Mouse (Mus musculus): ENCODE data around the gene Dspp. TPM values are rescaled to one million over a fixed set of nuclear protein-coding genes. Genes with fewer than 3 reads are reported as not detected.

The Dspp gene
- polyA plus RNA-seq (2012): not detected in 2 replicates

DNA sequence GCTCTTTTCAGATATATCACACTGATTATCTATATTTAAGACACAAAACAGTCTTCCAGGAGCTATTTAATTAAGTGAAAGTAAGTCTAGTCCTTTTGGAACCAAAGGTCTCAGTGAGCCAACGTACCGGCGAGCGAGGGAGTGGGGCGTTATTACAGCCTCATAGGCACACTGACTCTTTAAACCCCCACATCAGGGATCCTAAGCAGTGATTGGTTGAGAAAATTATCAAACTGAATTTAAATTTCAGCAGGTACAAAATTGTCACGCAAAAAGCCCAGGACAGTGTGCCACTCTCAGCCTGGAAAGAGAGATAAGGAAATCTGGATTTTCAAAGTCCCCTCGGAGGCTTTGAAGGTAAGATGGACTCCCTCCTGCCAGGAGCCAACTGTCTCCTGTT, at the start of gene Dspp:
Gene Dspp, plus strand, starts transcription at position 301 of the 400 bp plus-strand sequence.
- TF ChIP-seq GATA1 (IDR thresholded peaks at IDR 0.05; ENCODE audit: low read length): no peak

DNA sequence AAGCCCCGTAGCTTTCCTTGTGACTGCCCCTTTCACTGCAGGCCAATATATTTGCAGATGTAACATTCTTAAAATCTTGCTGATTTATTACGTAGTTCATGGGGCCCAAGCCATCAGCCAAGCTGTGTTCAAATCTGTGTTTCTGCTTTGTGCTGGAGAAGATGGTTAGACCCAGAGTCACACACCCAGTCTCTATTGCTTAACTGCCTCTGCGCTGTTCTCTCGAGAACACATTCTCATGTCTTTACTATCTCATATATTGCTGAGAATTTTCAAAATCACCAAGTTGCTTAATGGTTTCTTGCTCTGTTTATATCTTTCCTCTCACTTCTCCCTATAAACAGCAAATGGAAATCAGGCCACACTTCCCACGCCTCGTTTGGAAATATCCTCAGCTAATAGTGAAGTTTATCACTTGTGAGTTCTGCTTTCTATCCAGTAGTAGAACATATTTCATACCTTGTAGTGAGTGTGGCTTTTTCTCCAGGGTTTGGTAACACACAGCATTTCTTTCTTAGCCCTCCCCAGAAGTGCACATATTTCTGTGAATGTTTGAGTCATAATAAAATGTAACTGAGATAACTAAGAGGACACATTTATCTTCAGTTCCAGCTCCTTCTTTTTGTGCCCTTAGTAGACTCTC, 46.4 kb upstream of the Dspp start:
- no peak for TF ChIP-seq GATA1 (IDR thresholded peaks at IDR 0.05; ENCODE audit: low read length)

DNA sequence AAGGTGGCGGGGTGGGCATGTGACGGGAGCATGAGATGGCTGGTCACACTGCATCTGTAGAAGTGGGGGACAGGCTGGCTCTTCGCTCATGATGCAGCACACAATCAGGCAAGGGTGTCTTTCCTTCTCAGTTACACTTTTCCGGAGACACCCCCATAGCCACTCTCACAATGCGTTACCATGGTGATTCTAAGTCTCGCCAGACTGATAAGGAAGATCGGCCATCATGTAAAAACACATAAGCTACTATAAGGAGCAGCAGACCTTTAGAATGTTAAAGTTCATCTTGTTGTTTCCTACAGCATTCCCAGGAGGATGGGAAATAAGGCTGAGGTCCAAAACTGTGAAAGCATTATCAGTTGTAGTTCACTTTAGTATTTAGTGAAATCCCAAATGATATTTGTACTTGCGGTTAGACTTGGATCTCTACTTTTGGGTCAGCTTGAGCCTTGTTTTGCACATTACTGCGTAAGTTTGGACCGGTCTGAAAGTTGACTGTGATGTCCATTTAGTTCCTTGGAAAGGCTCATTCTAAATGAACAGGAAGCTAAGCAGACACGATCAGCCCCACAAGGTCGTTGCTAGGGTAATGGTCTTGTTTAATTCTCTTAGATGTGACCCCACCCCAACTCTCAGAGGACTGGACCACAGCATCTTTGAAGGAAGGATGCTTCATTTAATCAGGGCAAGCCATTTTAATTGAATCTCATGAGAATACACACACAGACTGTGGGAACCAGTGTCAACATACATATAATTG, 43.8 kb upstream of the Dspp start:
- TF ChIP-seq GATA1 (IDR thresholded peaks at IDR 0.05; ENCODE audit: low read length): no peak

DNA sequence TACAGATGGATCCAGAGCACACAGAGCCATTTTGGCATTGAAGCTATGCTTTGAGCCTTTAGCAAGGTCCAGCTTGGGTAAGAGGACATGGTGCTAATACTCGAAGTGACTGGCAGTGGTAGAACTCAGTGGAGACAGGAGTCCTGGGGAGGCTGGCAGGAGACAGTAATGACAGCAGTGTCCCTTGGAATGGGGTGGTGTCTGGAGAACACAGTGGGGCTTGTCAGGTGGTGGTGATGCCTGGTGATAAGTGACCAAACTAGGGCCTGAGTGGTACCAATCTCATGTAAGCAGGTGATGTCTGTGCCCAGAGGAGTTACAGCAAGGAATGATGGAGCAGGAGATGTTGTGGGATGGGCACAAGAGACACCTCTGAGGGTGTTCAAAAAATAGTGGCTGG, 43.2 kb upstream of the Dspp start:
- no peak for TF ChIP-seq GATA1 (IDR thresholded peaks at IDR 0.05; ENCODE audit: low read length)

DNA sequence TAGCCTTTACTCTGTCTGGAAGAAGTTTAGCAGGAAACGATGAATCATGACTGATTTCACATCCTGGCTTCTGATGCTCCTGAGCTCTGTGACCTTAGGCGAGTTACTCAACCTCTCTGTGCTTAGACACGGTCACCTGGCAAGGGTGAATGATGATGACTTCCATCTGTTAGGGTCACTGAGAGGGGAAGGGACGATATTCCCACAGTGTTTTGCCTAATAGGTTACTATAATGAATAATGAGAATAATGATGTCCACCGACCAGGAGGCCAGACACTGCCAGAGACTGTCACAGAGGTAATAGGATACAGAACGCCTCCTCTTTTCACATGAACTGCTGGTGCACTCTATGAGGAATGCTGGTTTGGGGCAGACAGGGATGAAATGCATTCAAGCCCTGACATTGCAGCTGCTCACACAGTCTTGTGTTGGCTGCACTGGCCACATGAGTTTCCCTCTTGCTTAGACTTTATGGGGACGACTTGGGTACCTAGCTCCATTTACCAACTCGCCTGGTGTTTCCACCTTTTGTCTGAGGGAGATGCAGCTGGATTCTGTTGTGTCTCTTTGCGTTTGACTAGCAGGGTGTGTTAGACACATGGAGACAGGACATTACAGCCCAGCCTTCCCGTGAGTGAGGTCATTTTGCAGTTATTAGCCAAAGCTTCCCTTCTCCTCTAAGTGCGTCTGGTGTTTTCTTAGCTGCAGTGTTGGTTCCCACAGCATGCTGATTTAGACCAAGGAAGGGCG, 42.1 kb upstream of the Dspp start:
- no peak for TF ChIP-seq GATA1 (IDR thresholded peaks at IDR 0.05; ENCODE audit: low read length)

DNA sequence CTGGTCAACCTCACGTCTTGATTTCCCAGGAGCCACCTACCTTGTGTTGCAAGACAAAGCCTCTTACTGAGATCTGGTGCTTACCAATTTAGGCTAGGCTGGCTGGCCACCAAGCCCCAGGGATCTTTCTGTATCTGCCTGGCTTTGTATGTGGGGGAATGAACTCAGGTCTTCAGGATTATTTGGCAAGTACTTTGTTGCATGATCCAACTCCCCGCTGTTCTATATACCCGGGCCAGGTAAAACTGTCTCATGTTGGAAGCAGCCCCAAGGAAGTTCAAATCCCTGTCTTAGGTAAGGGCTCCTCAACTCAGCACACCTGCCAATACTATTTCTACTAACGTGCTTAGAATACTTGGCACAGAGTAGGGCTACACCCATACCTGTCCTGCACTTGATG, 39.6 kb upstream of the Dspp start:
- no peak for TF ChIP-seq GATA1 (IDR thresholded peaks at IDR 0.05; ENCODE audit: low read length)

DNA sequence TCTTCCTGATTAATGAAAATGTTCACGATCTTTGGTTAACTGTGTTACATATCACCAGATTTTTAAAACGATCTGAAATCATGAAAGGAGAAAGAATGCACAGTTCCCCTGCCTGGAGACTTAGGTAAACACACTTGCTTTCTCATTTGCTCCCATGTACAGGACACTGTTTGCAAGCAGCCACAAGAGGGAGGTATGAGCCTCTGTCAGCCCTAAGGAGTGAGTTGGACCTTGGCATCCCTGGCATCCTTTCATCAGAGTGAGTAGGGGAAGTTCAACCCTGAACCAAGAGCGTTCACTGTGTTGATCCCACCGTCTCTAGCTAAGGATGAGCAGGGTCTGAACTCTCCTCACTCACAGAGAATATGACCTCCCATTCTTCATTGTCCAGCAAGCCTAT, 39.0 kb upstream of the Dspp start:
- no peak for TF ChIP-seq GATA1 (IDR thresholded peaks at IDR 0.05; ENCODE audit: low read length)

DNA sequence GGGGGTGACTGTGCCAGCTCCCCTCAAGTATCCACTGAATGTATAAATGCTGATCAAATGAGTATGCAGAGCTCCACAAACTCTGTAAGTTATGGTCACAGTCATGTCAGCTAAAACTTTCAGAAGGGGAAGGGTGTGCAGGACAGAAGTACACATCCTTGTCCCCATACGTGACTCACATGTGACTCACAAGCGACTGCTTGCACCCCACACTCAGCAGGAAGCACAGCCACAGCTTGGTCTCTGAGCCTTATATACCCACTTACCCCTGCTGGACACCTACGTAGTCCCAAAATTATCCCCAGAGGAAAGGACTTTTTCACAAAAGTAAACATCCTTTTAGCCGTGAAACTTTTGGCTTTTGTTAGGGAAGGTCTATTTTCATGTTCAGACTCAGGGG, 36.8 kb upstream of the Dspp start:
- no peak for TF ChIP-seq GATA1 (IDR thresholded peaks at IDR 0.05; ENCODE audit: low read length)

DNA sequence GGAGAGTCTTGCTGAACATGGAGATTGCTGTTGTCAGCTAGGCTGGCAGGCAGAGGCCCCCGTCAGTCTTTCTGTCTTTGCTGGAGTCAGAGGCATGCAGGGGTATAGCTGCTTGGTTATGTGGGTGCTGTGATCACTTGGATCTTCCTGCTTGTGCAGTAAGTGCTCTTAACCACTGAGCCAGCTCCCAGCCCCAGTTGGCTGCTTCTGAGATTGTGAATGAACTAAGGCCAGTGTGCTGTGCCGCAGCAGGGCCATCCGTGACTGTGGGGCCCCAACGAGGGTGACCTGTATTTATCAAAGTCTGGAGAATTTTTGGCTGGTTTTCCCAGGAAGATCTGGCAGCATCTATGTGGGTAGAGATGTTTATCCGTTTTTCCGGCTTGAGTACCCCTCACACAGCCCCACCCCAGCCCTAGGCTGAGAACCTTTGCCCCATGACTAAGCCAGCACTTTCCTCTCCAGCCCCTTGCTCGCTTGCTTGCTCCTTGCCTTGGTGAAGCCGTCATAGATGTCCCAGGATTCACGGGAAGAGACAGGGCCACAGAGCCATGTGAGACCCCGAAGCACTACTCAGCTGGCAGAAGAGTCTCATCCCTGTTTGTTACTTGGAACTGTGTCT, 32.5 kb upstream of the Dspp start:
- TF ChIP-seq GATA1 (IDR thresholded peaks at IDR 0.05; ENCODE audit: low read length): no peak

DNA sequence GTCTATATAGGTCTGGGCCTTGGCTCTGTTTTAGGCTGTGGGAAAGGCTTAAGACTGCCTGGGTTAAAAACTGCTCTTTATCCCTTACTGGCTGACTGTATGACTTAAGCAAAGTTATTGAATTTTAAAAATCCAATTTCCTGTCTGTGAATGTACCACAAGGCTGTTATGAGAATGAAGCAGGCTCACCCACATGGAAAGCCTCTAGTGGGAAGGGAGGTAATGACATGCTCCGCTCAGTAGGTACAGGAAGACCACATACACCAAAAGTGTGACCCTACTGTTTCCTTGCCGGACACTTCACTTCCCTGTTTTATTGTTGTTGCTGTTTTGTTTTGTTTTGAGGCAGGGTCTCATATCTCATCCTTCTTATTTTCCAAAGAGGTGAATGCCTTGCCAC, 29.4 kb upstream of the Dspp start:
- TF ChIP-seq GATA1 (IDR thresholded peaks at IDR 0.05; ENCODE audit: low read length): no peak

DNA sequence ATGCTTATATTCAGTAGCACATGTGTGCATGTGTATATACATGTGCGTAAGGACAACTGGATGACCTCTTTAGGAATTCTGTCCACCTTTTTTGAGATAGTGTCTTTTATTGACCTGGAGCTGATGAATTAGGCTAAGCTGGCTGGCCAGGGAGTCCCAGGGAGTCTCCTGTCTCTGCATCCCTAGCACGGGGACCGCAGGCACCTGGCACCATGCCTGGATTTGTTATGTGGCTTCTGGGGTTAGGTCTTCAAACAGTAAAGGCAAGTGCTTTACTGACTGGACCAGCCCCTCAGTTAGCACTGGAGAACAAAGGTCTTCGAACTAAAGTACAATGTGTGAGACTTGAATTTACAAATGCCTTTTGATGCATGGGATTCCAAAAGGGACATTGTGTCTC, 26.5 kb upstream of the Dspp start:
- TF ChIP-seq GATA1 (IDR thresholded peaks at IDR 0.05; ENCODE audit: low read length): no peak

DNA sequence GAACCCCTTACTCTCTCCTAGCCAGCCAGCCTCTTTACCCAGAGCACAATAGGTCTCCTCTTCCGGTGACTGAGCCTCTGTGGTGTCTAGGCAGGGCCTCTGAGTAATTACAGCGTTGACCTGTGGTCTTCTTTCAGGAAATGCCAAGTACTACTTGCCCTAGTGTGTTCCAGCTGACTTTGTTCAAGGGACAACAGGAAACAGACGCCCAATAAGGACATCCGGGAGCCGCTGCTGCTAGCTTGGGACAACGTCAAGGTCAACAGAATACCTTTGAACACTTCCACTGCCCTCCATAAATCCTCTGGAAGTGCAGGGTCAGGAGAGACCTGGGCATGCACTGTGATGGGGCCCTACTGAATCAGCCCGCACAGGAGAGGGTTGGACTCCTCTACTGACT, 21.2 kb upstream of the Dspp start:
- no peak for TF ChIP-seq GATA1 (IDR thresholded peaks at IDR 0.05; ENCODE audit: low read length)

DNA sequence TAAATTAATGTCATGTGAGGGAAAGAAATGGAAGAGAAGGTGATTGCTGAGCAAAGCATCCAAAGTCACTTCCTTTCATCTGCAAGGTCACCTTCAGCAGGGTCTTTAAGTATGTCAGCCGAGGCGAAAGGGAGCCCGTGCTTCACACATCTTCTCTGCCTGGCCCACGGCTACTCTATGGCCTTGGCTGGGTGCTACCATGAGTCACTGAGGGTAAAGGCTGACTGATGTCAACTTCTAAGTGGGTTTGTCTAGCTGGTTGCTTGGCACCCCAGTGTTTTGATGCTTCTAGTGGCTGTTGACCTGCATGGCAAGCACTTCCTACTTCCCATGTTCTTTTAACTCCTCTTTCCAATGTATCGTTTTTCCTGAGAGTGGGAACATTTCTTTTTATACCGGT, 20.3 kb upstream of the Dspp start:
- no peak for TF ChIP-seq GATA1 (IDR thresholded peaks at IDR 0.05; ENCODE audit: low read length)

DNA sequence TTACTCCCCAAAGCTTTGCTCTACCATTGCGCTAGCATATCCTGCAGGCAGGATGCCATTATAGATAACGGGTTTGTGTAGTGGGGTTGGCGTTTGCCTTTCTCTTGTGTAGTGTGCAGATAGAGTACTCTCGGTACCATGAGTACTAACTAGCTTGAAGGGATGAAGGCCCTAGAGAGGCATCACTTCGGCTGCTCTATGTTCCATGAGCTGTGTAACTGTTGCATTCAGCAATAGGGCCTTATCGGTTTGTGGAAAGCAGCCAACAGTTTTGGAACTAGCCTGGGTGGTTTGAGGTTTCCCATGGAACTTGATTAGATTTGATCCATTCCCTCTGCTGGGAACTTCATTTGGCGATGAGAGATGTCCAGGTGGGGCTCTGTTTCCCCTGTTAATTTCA, 12.8 kb upstream of the Dspp start:
- TF ChIP-seq GATA1 (IDR thresholded peaks at IDR 0.05; ENCODE audit: low read length): no peak

DNA sequence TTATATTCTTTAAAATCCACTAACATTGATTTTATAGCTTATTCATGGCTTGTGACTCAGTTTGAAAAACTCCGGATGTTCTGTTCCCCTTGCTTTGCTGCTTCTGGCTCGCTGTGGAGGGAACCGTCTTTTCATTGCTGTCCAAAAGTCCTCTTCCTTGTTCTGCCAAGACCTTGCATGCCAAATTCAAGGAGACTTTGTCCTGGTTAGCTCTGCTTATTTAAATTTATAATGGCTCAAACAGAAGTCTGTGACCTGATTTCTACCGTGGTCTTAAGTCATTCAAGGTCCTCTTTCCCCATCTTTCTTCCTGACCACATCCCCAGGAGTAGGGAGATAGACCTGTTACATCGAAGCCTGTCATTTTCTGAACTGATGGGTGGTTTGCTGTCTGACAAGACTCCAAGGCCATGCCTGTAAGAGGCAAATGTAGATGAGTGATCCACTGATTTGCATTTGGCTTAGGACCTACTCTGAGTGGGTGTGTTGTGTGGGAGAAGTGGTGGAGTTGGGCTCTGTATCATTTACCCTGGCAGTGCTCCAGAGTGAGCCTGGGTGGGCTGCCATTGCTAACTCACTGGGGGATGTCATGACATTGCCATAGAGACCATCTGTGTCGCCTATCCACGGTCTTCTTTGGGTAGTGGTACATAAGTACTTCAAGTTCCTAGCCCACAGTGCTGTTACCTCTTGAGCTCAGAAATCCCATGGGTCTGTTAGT, 12.0 kb upstream of the Dspp start:
- no peak for TF ChIP-seq GATA1 (IDR thresholded peaks at IDR 0.05; ENCODE audit: low read length)
